Mouse (Mus musculus): ENCODE measurements around the gene Syn3. TPM values are rescaled to one million over a fixed set of nuclear protein-coding genes. Genes with fewer than 3 reads are reported as not detected.

Syn3 gene
- polyA plus RNA-seq, 1 experiment from 2014 or later, result 5.9 TPM

- no peak for TF ChIP-seq CTCF (IDR thresholded peaks at IDR 0.05; ENCODE audit: low read depth)
- no peak overlapping the region for H3K4me2 ChIP-seq (ENCODE audit: low read length)
- H3K9me3 ChIP-seq (replicated peaks; ENCODE audit: low read length), result no peaks in the 10 kb centered on the region
- peaks cover 43% of the 10 kb centered on the region for H3K4me1 ChIP-seq (replicated peaks; ENCODE audit: insufficient read depth, low read length)
- H3K36me3 ChIP-seq (ENCODE audit: insufficient read depth, low read length), result no peaks in the 10 kb centered on the region
- 0 out of 2 replicates have a peak overlapping the region, but pooled peaks have one; percentile 85 for H3K27ac ChIP-seq
- no peak overlapping the region for H3K4me3 ChIP-seq (replicated peaks; ENCODE audit: low read depth, low read length)
- no peak overlapping the region for H3K9ac ChIP-seq (ENCODE audit: low read depth, low read length)
- no peaks in the 10 kb centered on the region for H3K27me3 ChIP-seq (ENCODE audit: insufficient read depth, low read length)
- no peak for ATAC-seq (replicated peaks; ENCODE audit: low FRiP score, low read depth)
- no peak for DNase-seq (ENCODE audit: low spot score)
- 91% methylated on average over 8 of the region's 8 CpGs for WGBS
Measured at GRCm38 (mm10) chr10:86329241-86329882, 169.3 kb downstream of the Syn3 start.

GRCm38 (mm10) chr10:86328691-86329090 lies 170.0 kb downstream of the Syn3 start:
- DNase-seq (ENCODE audit: low spot score), result peak; percentile 49
- TF ChIP-seq CTCF (IDR thresholded peaks at IDR 0.05; ENCODE audit: low read depth), result peak; percentile 39
- WGBS, result 88% methylated on average over 2 of the region's 2 CpGs

GRCm38 (mm10) chr10:86328143-86328542 lies 170.6 kb downstream of the Syn3 start:
- 69% methylated on average over 4 of the region's 4 CpGs for WGBS
- H3K4me3 ChIP-seq (replicated peaks; ENCODE audit: low read depth, low read length), result no peak overlapping the region
- no peak for TF ChIP-seq CTCF (IDR thresholded peaks at IDR 0.05; ENCODE audit: low read depth)
- H3K9ac ChIP-seq (ENCODE audit: low read depth, low read length), result no peak overlapping the region
- peaks cover 36% of the 10 kb centered on the region for H3K4me1 ChIP-seq (replicated peaks; ENCODE audit: insufficient read depth, low read length)
- H3K4me2 ChIP-seq (ENCODE audit: low read length), result no peak overlapping the region
- H3K27me3 ChIP-seq (ENCODE audit: insufficient read depth, low read length), result no peaks in the 10 kb centered on the region
- H3K27ac ChIP-seq, result no peak overlapping the region
- H3K36me3 ChIP-seq (ENCODE audit: insufficient read depth, low read length), result 0 out of 2 replicates have a peak, but pooled peaks cover 6% of the 10 kb centered on the region
- H3K9me3 ChIP-seq (replicated peaks; ENCODE audit: low read length), result no peaks in the 10 kb centered on the region
- DNase-seq (ENCODE audit: low spot score), result no peak
- ATAC-seq (replicated peaks; ENCODE audit: low FRiP score, low read depth), result no peak

More at GRCm38 (mm10) chr10:86328691-86329090, 170.0 kb downstream of the Syn3 start:
- H3K4me2 ChIP-seq (ENCODE audit: low read length), result no peak overlapping the region
- H3K4me1 ChIP-seq (replicated peaks; ENCODE audit: insufficient read depth, low read length), result peaks cover 37% of the 10 kb centered on the region
- ATAC-seq (replicated peaks; ENCODE audit: low FRiP score, low read depth), result no peak
- H3K9ac ChIP-seq (ENCODE audit: low read depth, low read length), result no peak overlapping the region
- H3K27me3 ChIP-seq (ENCODE audit: insufficient read depth, low read length), result no peaks in the 10 kb centered on the region
- 0 out of 2 replicates have a peak, but pooled peaks cover 4% of the 10 kb centered on the region for H3K36me3 ChIP-seq (ENCODE audit: insufficient read depth, low read length)
- no peak overlapping the region for H3K4me3 ChIP-seq (replicated peaks; ENCODE audit: low read depth, low read length)
- H3K9me3 ChIP-seq (replicated peaks; ENCODE audit: low read length), result no peaks in the 10 kb centered on the region
- no peak overlapping the region for H3K27ac ChIP-seq

- no peak for TF ChIP-seq CTCF (IDR thresholded peaks at IDR 0.05; ENCODE audit: low read depth)
- WGBS, result 20% methylated on average over 6 of the region's 6 CpGs
- no peaks in the 10 kb centered on the region for H3K27me3 ChIP-seq (ENCODE audit: insufficient read depth, low read length)
- H3K4me2 ChIP-seq (ENCODE audit: low read length), result no peak overlapping the region
- H3K4me1 ChIP-seq (replicated peaks; ENCODE audit: insufficient read depth, low read length), result peaks cover 28% of the 10 kb centered on the region; the same call in 1 of the 2 replicates
- no peaks in the 10 kb centered on the region for H3K9me3 ChIP-seq (replicated peaks; ENCODE audit: low read length)
- ATAC-seq (replicated peaks; ENCODE audit: low FRiP score, low read depth) (no peak), DNase-seq (ENCODE audit: low spot score) (no peak)
- peak overlapping the region; percentile 51; the same call in 1 of the 2 replicates for H3K27ac ChIP-seq
- H3K36me3 ChIP-seq (ENCODE audit: insufficient read depth, low read length), result 0 out of 2 replicates have a peak, but pooled peaks cover 10% of the 10 kb centered on the region
- no peak overlapping the region for H3K4me3 ChIP-seq (replicated peaks; ENCODE audit: low read depth, low read length)
- H3K9ac ChIP-seq (ENCODE audit: low read depth, low read length), result no peak overlapping the region
Measured at GRCm38 (mm10) chr10:86325272-86325671, 173.4 kb downstream of the Syn3 start.

DNA sequence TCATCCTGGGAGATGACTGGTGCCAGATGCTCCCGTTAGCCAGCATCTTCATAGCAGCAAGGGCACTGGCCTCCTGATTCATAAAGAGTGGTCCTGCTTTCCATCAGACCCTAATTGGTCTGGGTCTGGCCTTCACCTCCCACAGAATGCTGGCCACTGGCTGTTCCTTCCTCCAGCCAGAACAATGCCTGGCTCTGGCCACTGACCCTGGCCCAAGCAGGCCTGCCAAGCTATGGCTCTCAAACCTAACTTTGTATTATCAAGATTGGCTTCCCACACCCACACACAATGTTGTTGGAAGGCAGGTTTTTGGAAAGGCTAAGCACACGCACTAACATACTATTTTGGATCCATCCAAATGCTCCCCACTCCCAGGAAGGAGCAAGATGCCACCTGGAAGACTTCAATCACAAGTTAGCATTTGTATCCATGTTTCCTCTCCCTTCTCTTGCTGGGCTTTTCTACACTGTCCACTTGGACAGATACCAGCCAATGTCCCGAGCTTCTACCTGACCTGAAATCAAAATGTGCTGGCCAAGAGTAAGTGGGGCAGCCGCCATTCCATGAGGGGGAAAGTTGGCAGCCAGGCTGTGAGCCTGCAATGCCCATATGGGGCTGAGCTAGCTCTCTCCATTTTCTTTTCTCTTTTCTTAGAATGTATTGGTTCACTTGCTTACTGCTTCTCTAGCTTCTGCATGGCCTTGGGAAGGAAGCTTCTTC lies 175.3 kb downstream of the Syn3 start:
- no peak overlapping the region for H3K27ac ChIP-seq
- H3K4me1 ChIP-seq (replicated peaks; ENCODE audit: insufficient read depth, low read length), result peaks cover 19% of the 10 kb centered on the region; the same call in 1 of the 2 replicates
- H3K4me3 ChIP-seq (replicated peaks; ENCODE audit: low read depth, low read length), result no peak overlapping the region
- H3K36me3 ChIP-seq (ENCODE audit: insufficient read depth, low read length), result 0 out of 2 replicates have a peak, but pooled peaks cover 10% of the 10 kb centered on the region
- H3K27me3 ChIP-seq (ENCODE audit: insufficient read depth, low read length), result no peaks in the 10 kb centered on the region
- no peak overlapping the region for H3K4me2 ChIP-seq (ENCODE audit: low read length)
- 86% methylated on average over 4 of the region's 4 CpGs for WGBS
- no peak overlapping the region for H3K9ac ChIP-seq (ENCODE audit: low read depth, low read length)
- ATAC-seq (replicated peaks; ENCODE audit: low FRiP score, low read depth) (no peak), DNase-seq (ENCODE audit: low spot score) (no peak)
- no peak for TF ChIP-seq CTCF (IDR thresholded peaks at IDR 0.05; ENCODE audit: low read depth)
- H3K9me3 ChIP-seq (replicated peaks; ENCODE audit: low read length), result no peaks in the 10 kb centered on the region

DNA sequence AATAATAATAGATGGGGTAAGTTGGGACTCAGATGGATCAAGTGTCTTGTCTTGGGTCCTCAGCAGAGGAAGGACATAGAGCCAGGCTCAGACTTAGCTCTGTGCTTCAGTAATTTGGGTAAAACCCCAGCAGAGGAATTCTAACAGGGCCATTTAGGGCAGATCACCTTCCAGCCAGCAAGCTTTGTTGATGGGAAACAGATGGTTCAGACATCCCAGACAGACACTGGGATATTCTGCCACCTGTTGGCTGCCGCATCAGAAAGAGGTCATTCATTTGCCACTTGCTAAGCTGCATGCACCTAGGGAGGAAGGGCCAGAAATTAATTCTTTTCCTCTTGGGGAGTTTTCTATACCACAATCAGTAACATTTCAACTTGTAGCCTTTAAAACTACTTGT lies 176.7 kb downstream of the Syn3 start:
- Histone ChIP-seq H3K4me3 (replicated peaks; ENCODE audit: low read depth, low read length) (no peak overlapping the region), H3K4me1 (replicated peaks; ENCODE audit: insufficient read depth, low read length) (peaks cover 19% of the 10 kb centered on the region; the same call in 1 of the 2 replicates), H3K4me2 (ENCODE audit: low read length) (no peak overlapping the region), H3K9me3 (replicated peaks; ENCODE audit: low read length) (no peaks in the 10 kb centered on the region), H3K27me3 (ENCODE audit: insufficient read depth, low read length) (no peaks in the 10 kb centered on the region), H3K9ac (ENCODE audit: low read depth, low read length) (no peak overlapping the region), H3K36me3 (ENCODE audit: insufficient read depth, low read length) (0 out of 2 replicates have a peak, but pooled peaks cover 10% of the 10 kb centered on the region), H3K27ac (no peak overlapping the region)
- ATAC-seq (replicated peaks; ENCODE audit: low FRiP score, low read depth) (no peak), DNase-seq (ENCODE audit: low spot score) (peak; percentile 42)
- peak; percentile 44; the same call in 1 of the 2 replicates for TF ChIP-seq CTCF (IDR thresholded peaks at IDR 0.05; ENCODE audit: low read depth)
- 42% methylated on average over 1 of the region's 1 CpGs for WGBS

Data from kidney, postnatal 0 days (tissue).